Mouse (Mus musculus) MEL (cell line): Measurements from ENCODE around the gene Grem1. TPM values are rescaled to one million over a fixed set of nuclear protein-coding genes. Genes with fewer than 3 reads are reported as not detected.

Experiments
- DNase-seq: peaks from one replicate; pipeline ENCODE4 v3.0.0; 2011; ENCODE audit warnings: low read depth, low spot score
- H3K27ac ChIP-seq: 2 replicates; pipeline ENCODE4 v1.5.1; 2012; ENCODE audit warnings: low read depth, mild to moderate bottlenecking, control low read depth, low read length, moderate library complexity; ENCODE audit not compliant: control insufficient read depth
- H3K27me3 ChIP-seq, 2 experiments: fragments of 150-350 bp in 1 of 2; sonication (generic) in 1 of 2; 2 replicates each; pipeline ENCODE4 v1.6.1; 2012; ENCODE audit warnings: low read length in 2 of 2, mild to moderate bottlenecking in 2 of 2, improper control_type of control experiment in 1 of 2, moderate library complexity in 1 of 2; ENCODE audit not compliant: insufficient read depth in 2 of 2, control insufficient read depth in 1 of 2
- H3K36me3 ChIP-seq, 2 experiments: 2 replicates each; pipeline ENCODE4 v1.6.1; 2012 to 2014; ENCODE audit warnings: low read length in 2 of 2, improper control_type of control experiment in 1 of 2, inconsistent platforms in 1 of 2, mild to moderate bottlenecking in 1 of 2; ENCODE audit not compliant: insufficient read depth in 2 of 2, control insufficient read depth in 1 of 2
- H3K4me1 ChIP-seq, 2 experiments: fragments of 150-350 bp in 1 of 2; sonication (generic) in 1 of 2; 2 replicates each; pipeline ENCODE4 v1.6.1; 2012; ENCODE audit warnings: low read length in 2 of 2, improper control_type of control experiment in 1 of 2, mild to moderate bottlenecking in 1 of 2; ENCODE audit not compliant: insufficient read depth in 2 of 2, control insufficient read depth in 1 of 2
- H3K4me3 ChIP-seq, 2 experiments: fragments of 150-350 bp in 1 of 2; sonication (generic) in 1 of 2; 2 replicates each; pipeline ENCODE4 v1.5.1; 2012; ENCODE audit warnings: low read depth in 2 of 2, low read length in 2 of 2, mild to moderate bottlenecking in 2 of 2, moderate library complexity in 2 of 2, control low read depth in 1 of 2, improper control_type of control experiment in 1 of 2; ENCODE audit not compliant: control insufficient read depth in 1 of 2, insufficient read depth in 1 of 2
- H3K79me2 ChIP-seq: 2 replicates; pipeline ENCODE4 v1.6.1; 2012; ENCODE audit warnings: mild to moderate bottlenecking, low read length, moderate library complexity; ENCODE audit not compliant: control insufficient read depth, poor library complexity, insufficient read depth
- H3K9ac ChIP-seq: 2 replicates; pipeline ENCODE4 v1.6.1; 2012; ENCODE audit warnings: low read depth, mild to moderate bottlenecking, control low read depth, low read length, moderate library complexity; ENCODE audit not compliant: control insufficient read depth, poor library complexity, severe bottlenecking
- H3K9me3 ChIP-seq: fragments of 150-350 bp; sonication (generic); replicated peaks from 2 replicates; pipeline ENCODE4 v1.6.1; 2012; ENCODE audit warnings: mild to moderate bottlenecking, low read length, improper control_type of control experiment, moderate library complexity; ENCODE audit not compliant: insufficient read depth
- CTCF ChIP-seq, 3 experiments: IDR thresholded peaks in 2 of 3; conservative IDR thresholded peaks in 1 of 3; 2 replicates each; pipeline ENCODE4 v1.5.1; 2011 to 2012; ENCODE audit warnings: low read length in 3 of 3, low read depth in 2 of 3, mild to moderate bottlenecking in 2 of 3, improper control_type of control experiment in 1 of 3, inconsistent platforms in 1 of 3, mixed read lengths in 1 of 3, moderate library complexity in 1 of 3; ENCODE audit not compliant: control insufficient read depth in 1 of 3, insufficient read depth in 1 of 3, poor library complexity in 1 of 3, severe bottlenecking in 1 of 3
- ETS1 ChIP-seq: IDR thresholded peaks from 2 replicates; pipeline ENCODE4 v1.6.1; 2012; ENCODE audit warnings: low read depth, mild to moderate bottlenecking, inconsistent platforms, low read length, improper control_type of control experiment, moderate library complexity
- POLR2A ChIP-seq, 2 experiments: IDR thresholded peaks; 2 replicates each; pipeline ENCODE4 v1.6.1; 2011 to 2012; ENCODE audit warnings: low read length in 2 of 2, mild to moderate bottlenecking in 2 of 2, control low read depth in 1 of 2, improper control_type of control experiment in 1 of 2, low read depth in 1 of 2, moderate library complexity in 1 of 2; ENCODE audit not compliant: control insufficient read depth in 1 of 2, insufficient read depth in 1 of 2, poor library complexity in 1 of 2
- POLR2AphosphoS5 ChIP-seq: IDR thresholded peaks from 2 replicates; pipeline ENCODE4 v1.6.1; 2012; ENCODE audit warnings: low read depth, borderline replicate concordance, mild to moderate bottlenecking, inconsistent platforms, low read length, moderate library complexity, mixed read lengths
- SMC3 ChIP-seq: IDR thresholded peaks from 2 replicates; pipeline ENCODE4 v1.6.1; 2011; ENCODE audit warnings: low read depth, low read length, improper control_type of control experiment
- TAL1 ChIP-seq: IDR thresholded peaks from 2 replicates; pipeline ENCODE4 v1.6.1; 2012; ENCODE audit warnings: mild to moderate bottlenecking, inconsistent platforms, low read length, moderate library complexity, mixed read lengths
- UBTF ChIP-seq: IDR thresholded peaks from 2 replicates; pipeline ENCODE4 v1.6.1; 2012; ENCODE audit warnings: low read depth, mild to moderate bottlenecking, inconsistent platforms, low read length, improper control_type of control experiment, moderate library complexity, borderline replicate concordance; ENCODE audit not compliant: insufficient read depth
- ZC3H11A ChIP-seq: IDR thresholded peaks from 2 replicates; pipeline ENCODE4 v1.6.1; 2012; ENCODE audit warnings: low read depth, mild to moderate bottlenecking, inconsistent platforms, low read length, improper control_type of control experiment
- ZKSCAN1 ChIP-seq: IDR thresholded peaks from 2 replicates; pipeline ENCODE4 v1.6.1; 2012; ENCODE audit warnings: low read depth, mild to moderate bottlenecking, inconsistent platforms, low read length, improper control_type of control experiment, moderate library complexity
- polyA plus RNA-seq, 2 experiments: library from polyadenylated mRNA; stranded (reverse) in 1 of 2; unstranded in 1 of 2; fragments of >175 nt in 1 of 2; fragments of >200 nt in 1 of 2; gene quantifications; 2 replicates each; pipeline versions ENCODE4 v1.2.1 to v1.2.4; 2012; ENCODE audit warnings: low replicate concordance in 2 of 2, low read depth in 1 of 2; ENCODE audit not compliant: insufficient read length in 2 of 2, insufficient read depth in 1 of 2, missing spikeins in 1 of 2
- total RNA-seq: library from RNA; depleted of rRNA; stranded (reverse); fragments of 300-350 nt; gene quantifications from 2 replicates; pipeline ENCODE4 v1.2.3, GENCODE M21; 2012

Gene Grem1
- total and polyA plus RNA-seq, 3 experiments, result not detected

DNA sequence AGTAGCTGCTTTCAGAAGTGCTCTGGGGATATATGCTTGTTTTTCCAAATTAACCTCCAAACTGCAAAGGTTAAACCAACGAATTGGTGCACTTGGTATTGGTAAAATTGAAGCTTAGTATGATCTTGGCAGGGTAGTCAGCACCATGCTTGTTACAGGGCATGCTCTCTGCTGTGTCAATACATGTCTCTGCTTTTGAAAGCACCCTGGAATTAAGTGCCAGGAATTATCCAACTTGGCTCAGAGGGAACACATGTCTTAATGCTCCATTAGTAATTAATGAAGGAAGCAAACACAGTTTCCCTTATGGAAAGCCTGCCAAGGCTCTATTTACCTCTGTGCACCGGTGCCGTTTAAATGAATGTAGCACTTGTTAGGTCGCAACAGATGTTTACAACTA is 36.7 kb upstream of the Grem1 start:
- TF ChIP-seq ETS1 (no peak), SMC3 (no peak)
- Histone ChIP-seq H3K4me1 (no peaks in the 10 kb centered on the region), H3K79me2 (no peaks in the 10 kb centered on the region), H3K4me3 (no peak overlapping the region), H3K27me3 (no peaks in the 10 kb centered on the region), H3K36me3 (no peaks in the 10 kb centered on the region), H3K9ac (no peak overlapping the region), H3K27ac (no peak overlapping the region), H3K9me3 (no peaks in the 10 kb centered on the region)
- DNase-seq, result no peak

GRCm38 (mm10) chr2:113793521-113793920 is 35.1 kb upstream of the Grem1 start:
- H3K4me3 ChIP-seq, result no peak overlapping the region
- peak; percentile 94 for TF ChIP-seq ZKSCAN1
- TF ChIP-seq TAL1, result no peak
- H3K36me3 ChIP-seq, result no peaks in the 10 kb centered on the region
- no peaks in the 10 kb centered on the region for H3K4me1 ChIP-seq
- no peak overlapping the region for H3K9ac ChIP-seq
- H3K9me3 ChIP-seq, result no peaks in the 10 kb centered on the region
- H3K27me3 ChIP-seq, result no peaks in the 10 kb centered on the region; a peak in 1 of 4 replicates
- H3K27ac ChIP-seq, result no peak overlapping the region
- no peaks in the 10 kb centered on the region for H3K79me2 ChIP-seq
- no peak for DNase-seq

DNA sequence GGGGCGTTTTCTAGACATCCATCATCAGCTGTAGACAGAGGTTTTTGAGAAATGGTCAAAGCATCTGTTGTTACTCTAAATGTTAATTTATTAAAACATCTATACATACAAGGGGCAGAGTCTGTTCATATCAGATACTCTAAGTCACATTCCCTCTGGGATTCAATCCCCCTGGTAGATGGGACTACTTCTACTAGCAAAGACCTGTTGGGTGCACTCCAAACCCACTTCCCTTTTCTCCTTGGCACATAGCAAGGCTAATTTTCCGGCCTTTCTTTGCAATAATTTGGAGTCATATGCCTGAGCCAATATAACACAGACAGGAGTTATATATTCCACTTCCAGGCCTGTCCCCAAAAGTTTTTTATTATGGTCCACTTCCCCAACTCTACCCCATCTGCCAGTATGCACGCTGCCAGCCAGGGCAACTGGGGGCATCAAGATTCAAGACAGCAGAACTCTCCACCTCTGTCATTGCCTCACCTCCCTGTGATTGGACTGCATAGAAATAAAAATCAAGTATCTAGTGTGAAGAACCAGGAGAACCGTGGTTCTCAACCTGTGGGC is 30.5 kb upstream of the Grem1 start:
- Histone ChIP-seq H3K79me2 (no peaks in the 10 kb centered on the region), H3K9ac (no peak overlapping the region), H3K27ac (no peak overlapping the region), H3K9me3 (no peaks in the 10 kb centered on the region), H3K4me3 (no peak overlapping the region), H3K27me3 (no peaks in the 10 kb centered on the region; a peak in 1 of 4 replicates), H3K36me3 (no peaks in the 10 kb centered on the region), H3K4me1 (no peaks in the 10 kb centered on the region)
- TF ChIP-seq CTCF (IDR thresholded peaks at IDR 0.05 in 2 of 3, conservative IDR thresholded peaks at IDR 0.05 in 1 of 3; ENCODE audit: control insufficient read depth in 1 of 3, insufficient read depth in 1 of 3, low read depth in 2 of 3, low read length in 3 of 3, poor library complexity in 1 of 3, severe bottlenecking in 1 of 3), result no peak
- TF ChIP-seq UBTF, result no peak
- no peak for DNase-seq

DNA sequence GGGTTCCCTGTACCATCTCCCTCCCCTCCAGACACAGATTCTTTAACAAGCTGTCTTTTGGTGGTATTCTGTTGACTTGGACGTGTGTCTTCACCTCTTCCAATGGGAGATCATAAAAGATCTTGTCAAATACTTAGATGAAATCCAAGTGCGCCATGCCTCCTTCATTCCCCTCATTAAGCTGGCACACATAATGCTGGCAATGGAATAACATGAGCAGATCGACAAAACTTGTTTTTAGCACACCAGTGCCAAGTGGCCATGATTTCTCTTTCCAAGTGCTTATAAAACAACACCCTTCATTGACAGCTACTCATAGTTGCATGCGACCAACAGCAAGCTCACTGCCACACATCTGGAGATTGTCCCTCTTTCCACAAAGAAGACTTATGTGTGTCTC is 29.4 kb upstream of the Grem1 start:
- H3K4me3 ChIP-seq, result no peak overlapping the region
- TF ChIP-seq POLR2A (IDR thresholded peaks at IDR 0.05; ENCODE audit: control insufficient read depth in 1 of 2, insufficient read depth in 1 of 2, low read depth in 1 of 2, low read length in 2 of 2, poor library complexity in 1 of 2) (no peak), POLR2AphosphoS5 (no peak), ZC3H11A (no peak)

More for the DNA sequence above, 29.4 kb upstream of the Grem1 start:
- no peaks in the 10 kb centered on the region for H3K36me3 ChIP-seq
- H3K4me1 ChIP-seq, result no peaks in the 10 kb centered on the region
- H3K27ac ChIP-seq, result no peak overlapping the region
- no peaks in the 10 kb centered on the region; a peak in 1 of 4 replicates for H3K27me3 ChIP-seq
- H3K9me3 ChIP-seq, result no peaks in the 10 kb centered on the region
- DNase-seq, result no peak
- no peak overlapping the region for H3K9ac ChIP-seq
- H3K79me2 ChIP-seq, result no peaks in the 10 kb centered on the region
